ENCODE assay signal across 21 mouse cellular contexts in genomic region chr15:93853221-93853620, GRCm38 (mm10).
DNase-seq lines count a peak whose midpoint lies in the region; ATAC-seq and TF ChIP-seq lines count a peak whose summit lies in the region.
"Had no signal": no experiment of that assay in that cellular context is flagged by ENCODE, and none has a peak within 500 bp of the region (broad histone marks: within the 10 kb centered on the region; RNA-seq: fewer than 3 reads in every experiment).

No protein-coding gene starts in this region.

- no peak overlapping the region for H3K9ac ChIP-seq in intestine, embryonic 14.5 days (ENCODE audit: low read length)
- H3K9ac ChIP-seq in intestine, postnatal 0 days (ENCODE audit: low read depth, low read length), result no peak overlapping the region
- H3K9ac ChIP-seq: embryonic facial prominence, embryonic 13.5 days; lung, embryonic 14.5 days; midbrain, embryonic 15.5 days; neural tube, embryonic 12.5 days had no signal

- peak; percentile 32 for DNase-seq in intestine, embryonic 14.5 days (ENCODE audit: low spot score)
- DNase-seq in right cerebral cortex, adult 18-20 months, result peak; percentile 65
- no peak for DNase-seq in right cerebral cortex, postnatal 10 days (ENCODE audit: low spot score in 2 of 2)
- DNase-seq in left cerebral cortex, adult 9 months (ENCODE audit: low spot score in 2 of 2), result peak; percentile 40 to 50
- peak; percentile 70 for DNase-seq in telencephalon, adult 2 months (ENCODE audit: low read depth, low spot score)
- DNase-seq in midbrain, embryonic 10.5 days (ENCODE audit: low spot score), result no peak
- DNase-seq in adrenal gland, postnatal 10 days, result no peak
- DNase-seq: B cell, adult 2 months; cerebellum, adult 11-12 months; cerebellum, postnatal 36 days; gastrocnemius, postnatal 14 days; kidney, postnatal 14 days; lung, embryonic 14.5 days had no signal

- no peak overlapping the region for H3K4me3 ChIP-seq in intestine, embryonic 14.5 days (ENCODE audit: low read depth, low read length)
- H3K4me3 ChIP-seq in intestine, postnatal 0 days (ENCODE audit: low read depth, low read length), result no peak overlapping the region
- no peak overlapping the region for H3K4me3 ChIP-seq in midbrain, embryonic 10.5 days
- H3K4me3 ChIP-seq: embryonic facial prominence, embryonic 13.5 days; midbrain, embryonic 15.5 days; neural tube, embryonic 12.5 days had no signal

- no peaks in the 10 kb centered on the region for H3K4me1 ChIP-seq in intestine, embryonic 14.5 days (replicated peaks; ENCODE audit: control insufficient read depth, insufficient read depth, low read length)
- H3K4me1 ChIP-seq in intestine, postnatal 0 days (replicated peaks; ENCODE audit: control insufficient read depth, insufficient read depth, low read length), result no peaks in the 10 kb centered on the region
- no peaks in the 10 kb centered on the region for H3K4me1 ChIP-seq in midbrain, embryonic 10.5 days
- H3K4me1 ChIP-seq: midbrain, embryonic 15.5 days; neural tube, embryonic 12.5 days had no signal

- no peaks in the 10 kb centered on the region for H3K9me3 ChIP-seq in intestine, embryonic 14.5 days (ENCODE audit: control insufficient read depth, low read length)
- no peaks in the 10 kb centered on the region for H3K9me3 ChIP-seq in intestine, postnatal 0 days (ENCODE audit: control insufficient read depth)
- H3K9me3 ChIP-seq in midbrain, embryonic 10.5 days (replicated peaks), result 0 out of 2 replicates have a peak, but pooled peaks cover 4% of the 10 kb centered on the region
- H3K9me3 ChIP-seq: midbrain, embryonic 15.5 days; neural tube, embryonic 12.5 days had no signal

- no peak for ATAC-seq in intestine, embryonic 14.5 days (replicated peaks; ENCODE audit: low FRiP score, low TSS enrichment, low read depth)
- ATAC-seq in intestine, postnatal 0 days, result no peak
- ATAC-seq: forebrain, embryonic 14.5 days; hindbrain, postnatal 0 days; midbrain, embryonic 15.5 days had no signal

- H3K27me3 ChIP-seq in intestine, embryonic 14.5 days (replicated peaks; ENCODE audit: control insufficient read depth, insufficient read depth, low read length), result no peaks in the 10 kb centered on the region
- H3K27me3 ChIP-seq in intestine, postnatal 0 days (replicated peaks; ENCODE audit: control insufficient read depth, insufficient read depth, low read length), result no peaks in the 10 kb centered on the region
- no peaks in the 10 kb centered on the region for H3K27me3 ChIP-seq in midbrain, embryonic 10.5 days (ENCODE audit: low read depth, poor library complexity, severe bottlenecking)
- H3K27me3 ChIP-seq: embryonic facial prominence, embryonic 13.5 days; midbrain, embryonic 15.5 days; neural tube, embryonic 12.5 days had no signal

- H3K36me3 ChIP-seq in intestine, embryonic 14.5 days (ENCODE audit: control insufficient read depth, insufficient read depth, low read length), result no peaks in the 10 kb centered on the region
- no peaks in the 10 kb centered on the region for H3K36me3 ChIP-seq in intestine, postnatal 0 days (ENCODE audit: control insufficient read depth, insufficient read depth)
- H3K36me3 ChIP-seq in midbrain, embryonic 10.5 days, result no peaks in the 10 kb centered on the region
- H3K36me3 ChIP-seq: embryonic facial prominence, embryonic 13.5 days; midbrain, embryonic 15.5 days; neural tube, embryonic 12.5 days had no signal

- no peak overlapping the region for H3K27ac ChIP-seq in intestine, embryonic 14.5 days (ENCODE audit: low read depth)
- no peak overlapping the region for H3K27ac ChIP-seq in intestine, postnatal 0 days (ENCODE audit: low read depth, low read length)
- no peak overlapping the region for H3K27ac ChIP-seq in midbrain, embryonic 10.5 days (replicated peaks)
- H3K27ac ChIP-seq: embryonic facial prominence, embryonic 13.5 days; hindbrain, postnatal 0 days; midbrain, embryonic 15.5 days; neural tube, embryonic 12.5 days had no signal

- no peak overlapping the region for H3K4me2 ChIP-seq in intestine, embryonic 14.5 days (ENCODE audit: low read length)
- H3K4me2 ChIP-seq in intestine, postnatal 0 days (replicated peaks; ENCODE audit: low read depth), result no peak overlapping the region
- H3K4me2 ChIP-seq: embryonic facial prominence, embryonic 13.5 days; heart, embryonic 11.5 days; liver, embryonic 11.5 days; lung, embryonic 14.5 days; midbrain, embryonic 15.5 days; neural tube, embryonic 12.5 days had no signal

- WGBS in intestine, embryonic 14.5 days, result 38% methylated on average over 3 of the region's 3 CpGs
- WGBS in intestine, postnatal 0 days, result 61% methylated on average over 3 of the region's 3 CpGs
- 87% methylated on average over 3 of the region's 3 CpGs for WGBS in midbrain, embryonic 10.5 days

- TF ChIP-seq CTCF in intestine, postnatal 0 days (IDR thresholded peaks at IDR 0.05; ENCODE audit: low read depth), result no peak

Comparison
In these comparisons a context has a peak if more than half of its experiments do, and no peak if none do; other contexts are left out.
1. DNase-seq: peak in intestine, embryonic 14.5 days (single experiment), right cerebral cortex, adult 18-20 months (single experiment), left cerebral cortex, adult 9 months (2 of 2) and telencephalon, adult 2 months (single experiment); none in right cerebral cortex, postnatal 10 days (0 of 2), midbrain, embryonic 10.5 days (single experiment) and adrenal gland, postnatal 10 days (single experiment).